16 mouse cellular contexts compared by ENCODE assay signal in the genomic region with DNA sequence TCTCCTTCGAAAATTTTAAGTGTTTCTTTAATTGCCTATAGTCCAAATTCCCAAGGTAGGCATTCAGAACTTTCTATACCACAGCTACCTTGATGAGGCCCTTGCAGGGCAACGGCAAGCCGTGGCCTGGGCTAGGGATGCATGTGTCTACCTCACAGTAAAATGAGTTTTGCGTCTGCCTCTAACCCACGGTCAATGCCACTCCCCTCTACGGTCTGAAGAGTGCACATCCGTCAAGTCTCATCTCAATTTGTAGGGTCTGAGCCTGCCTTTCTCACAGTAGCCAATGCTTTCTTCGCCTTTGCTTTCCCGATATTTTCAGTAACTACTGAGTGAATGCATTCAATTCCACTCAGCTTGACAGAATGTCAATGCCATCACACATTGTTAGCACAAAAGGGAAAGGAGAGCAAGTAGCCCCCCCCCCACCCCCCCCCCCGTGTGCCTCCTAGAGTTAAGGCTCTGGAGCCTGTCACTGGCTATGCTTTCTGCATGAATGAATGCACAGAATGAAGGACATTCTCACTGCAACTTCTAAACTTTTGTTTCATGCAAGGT. TPM values are rescaled to one million over a fixed set of nuclear protein-coding genes. Genes with fewer than 3 reads are reported as not detected.
"Had no signal": no experiment of that assay in that cellular context is flagged by ENCODE, and none has a peak within 500 bp of the region (broad histone marks: within the 10 kb centered on the region; RNA-seq: fewer than 3 reads in every experiment).

No protein-coding gene starts in this region.

- H3K9me3 ChIP-seq: liver, embryonic 15.5 days; midbrain, embryonic 12.5 days had no signal

- H3K36me3 ChIP-seq: liver, embryonic 15.5 days had no signal

- H3K4me3 ChIP-seq: left cerebral cortex, adult 2 months; limb, embryonic 10.5 days; liver, embryonic 15.5 days; midbrain, embryonic 12.5 days; neural tube, embryonic 13.5 days had no signal

- H3K4me2 ChIP-seq: liver, embryonic 15.5 days; midbrain, embryonic 12.5 days; neural tube, embryonic 13.5 days had no signal

- DNase-seq: kidney, postnatal 14 days; lung, adult 2 months; lung, postnatal 36 days; right cerebral cortex, adult 18-20 months; spleen, adult 18-20 months; thymus, adult 18-20 months; thymus, postnatal 14 days had no signal

- H3K9ac ChIP-seq: liver, embryonic 15.5 days; midbrain, embryonic 12.5 days; neural tube, embryonic 13.5 days had no signal

- ATAC-seq: lung, postnatal 0 days had no signal

- H3K27ac ChIP-seq: left cerebral cortex, adult 2 months; limb, embryonic 10.5 days; liver, embryonic 15.5 days; midbrain, embryonic 12.5 days; neural tube, embryonic 13.5 days had no signal

- H3K27me3 ChIP-seq: liver, embryonic 15.5 days; midbrain, embryonic 12.5 days; neural tube, embryonic 13.5 days had no signal

- H3K4me1 ChIP-seq: limb, embryonic 10.5 days; liver, embryonic 15.5 days had no signal

RNA-seq across cellular contexts. Expression of a gene that starts 1.2 kb away (rescaled TPM):
- polyA plus RNA-seq: kidney, embryonic 14.5 days; lung, adult 2 months; midbrain, embryonic 12.5 days; neural tube, embryonic 13.5 days had no signal

RNA-seq across cellular contexts. Expression of a gene that starts 20.1 kb away (rescaled TPM):
- polyA plus RNA-seq: large intestine, adult 2 months; liver, embryonic 11.5 days; liver, embryonic 15.5 days had no signal
